Mouse (Mus musculus): ENCODE data around the gene Nfix. TPM values are rescaled to one million over a fixed set of nuclear protein-coding genes. Genes with fewer than 3 reads are reported as not detected.

The Nfix gene
- polyA plus RNA-seq (2012; rRNA removed), result 98.5 and 105 TPM in 2 replicates

- H3K4me3 ChIP-seq (replicated peaks; ENCODE audit: insufficient read depth, low read depth, low read length), result peak within 1 kb of the TSS; percentile 47
- H3K4me1 ChIP-seq (ENCODE audit: control insufficient read depth, insufficient read depth, low read length), result peaks cover 29% of the 10 kb centered on the region
- peak; percentile 79 to 81 for DNase-seq
- peak within 1 kb of the TSS; percentile 92 for H3K27ac ChIP-seq (ENCODE audit: insufficient read depth, low read length)
- TF ChIP-seq POLR2A (IDR thresholded peaks at IDR 0.05; ENCODE audit: borderline replicate concordance, insufficient read depth, low read length) (peak; percentile 14; the same call in 1 of the 2 replicates), CTCF (IDR thresholded peaks at IDR 0.05; ENCODE audit: borderline replicate concordance, insufficient read depth, low read depth, low read length) (no peak)
- no peaks in the 10 kb centered on the region for H3K27me3 ChIP-seq (ENCODE audit: control insufficient read depth, insufficient read depth, low read length)
- WGBS, result 16% methylated on average over 108 of the region's 125 CpGs
Observed at GRCm38 (mm10) chr8:84799999-84800831, at the start of gene Nfix. Nfix (minus strand) TSS chr8:84800344.

GRCm38 (mm10) chr8:84847684-84848435 is 47.7 kb upstream of the Nfix start:
- peak; percentile 36 to 39 for DNase-seq
- 43% methylated on average over 6 of the region's 6 CpGs for WGBS
- Histone ChIP-seq H3K27me3 (ENCODE audit: control insufficient read depth, insufficient read depth, low read length) (no peaks in the 10 kb centered on the region), H3K27ac (ENCODE audit: insufficient read depth, low read length) (peak overlapping the region; percentile 62; the same call in 1 of the 2 replicates), H3K4me1 (ENCODE audit: control insufficient read depth, insufficient read depth, low read length) (peaks cover 9% of the 10 kb centered on the region; the same call in 1 of the 2 replicates), H3K4me3 (replicated peaks; ENCODE audit: insufficient read depth, low read depth, low read length) (no peak overlapping the region)
- TF ChIP-seq CTCF (IDR thresholded peaks at IDR 0.05; ENCODE audit: borderline replicate concordance, insufficient read depth, low read depth, low read length) (no peak), POLR2A (IDR thresholded peaks at IDR 0.05; ENCODE audit: borderline replicate concordance, insufficient read depth, low read length) (no peak)

GRCm38 (mm10) chr8:84846722-84847572 is 46.8 kb upstream of the Nfix start, which contains the start of gene Calr:
Calr (minus strand) TSS chr8:84846934.
- Histone ChIP-seq H3K4me3 (replicated peaks; ENCODE audit: insufficient read depth, low read depth, low read length) (peak within 1 kb of the TSS; percentile 82), H3K27ac (ENCODE audit: insufficient read depth, low read length) (peak within 1 kb of the TSS; percentile 79), H3K4me1 (ENCODE audit: control insufficient read depth, insufficient read depth, low read length) (peaks cover 9% of the 10 kb centered on the region; the same call in 1 of the 2 replicates), H3K27me3 (ENCODE audit: control insufficient read depth, insufficient read depth, low read length) (no peaks in the 10 kb centered on the region)
- DNase-seq, result peak; percentile 99 to 100
- under 1% methylated on average over 55 of the region's 55 CpGs for WGBS
- TF ChIP-seq POLR2A (IDR thresholded peaks at IDR 0.05; ENCODE audit: borderline replicate concordance, insufficient read depth, low read length) (peak; percentile 99), CTCF (IDR thresholded peaks at IDR 0.05; ENCODE audit: borderline replicate concordance, insufficient read depth, low read depth, low read length) (no peak)

DNA sequence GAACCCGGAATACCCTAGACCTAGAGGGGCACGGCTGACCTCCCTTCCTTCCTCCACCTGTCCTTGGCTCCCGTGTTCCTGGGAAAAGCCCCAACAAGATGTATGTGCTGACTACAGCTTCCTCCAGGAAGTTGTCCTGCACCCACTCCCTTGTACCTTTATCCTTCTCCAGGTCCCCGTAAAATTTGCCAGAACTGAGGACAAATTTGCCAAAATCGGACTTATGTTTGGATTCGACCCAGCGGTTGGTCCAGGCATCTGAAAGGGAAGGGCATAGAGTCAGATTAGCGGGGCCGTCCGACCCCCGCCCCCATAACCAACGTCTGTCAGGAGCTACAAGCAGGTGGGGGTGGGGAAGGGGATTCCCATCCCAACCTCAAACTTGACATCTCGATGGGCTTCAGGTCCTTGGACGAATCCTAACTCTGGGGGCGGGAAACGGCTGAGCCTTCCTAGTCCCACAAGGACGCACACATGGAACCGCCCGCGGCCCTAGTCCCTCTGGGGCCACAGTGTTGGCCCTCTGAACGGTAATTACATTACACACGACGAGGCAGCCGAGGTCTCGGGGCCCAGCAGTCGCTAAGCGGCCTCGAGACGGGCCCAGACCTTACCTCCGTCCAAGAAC is 46.1 kb upstream of the Nfix start:
- WGBS, result under 1% methylated on average over 30 of the region's 30 CpGs
- H3K4me3 ChIP-seq (replicated peaks; ENCODE audit: insufficient read depth, low read depth, low read length), result peak overlapping the region; percentile 82
- H3K27me3 ChIP-seq (ENCODE audit: control insufficient read depth, insufficient read depth, low read length), result no peaks in the 10 kb centered on the region
- peaks cover 9% of the 10 kb centered on the region; the same call in 1 of the 2 replicates for H3K4me1 ChIP-seq (ENCODE audit: control insufficient read depth, insufficient read depth, low read length)
- DNase-seq, result peak in 1 of 2 experiments; percentile 57
- peak overlapping the region; percentile 79 for H3K27ac ChIP-seq (ENCODE audit: insufficient read depth, low read length)
- TF ChIP-seq POLR2A (IDR thresholded peaks at IDR 0.05; ENCODE audit: borderline replicate concordance, insufficient read depth, low read length) (no peak), CTCF (IDR thresholded peaks at IDR 0.05; ENCODE audit: borderline replicate concordance, insufficient read depth, low read depth, low read length) (no peak)

DNA sequence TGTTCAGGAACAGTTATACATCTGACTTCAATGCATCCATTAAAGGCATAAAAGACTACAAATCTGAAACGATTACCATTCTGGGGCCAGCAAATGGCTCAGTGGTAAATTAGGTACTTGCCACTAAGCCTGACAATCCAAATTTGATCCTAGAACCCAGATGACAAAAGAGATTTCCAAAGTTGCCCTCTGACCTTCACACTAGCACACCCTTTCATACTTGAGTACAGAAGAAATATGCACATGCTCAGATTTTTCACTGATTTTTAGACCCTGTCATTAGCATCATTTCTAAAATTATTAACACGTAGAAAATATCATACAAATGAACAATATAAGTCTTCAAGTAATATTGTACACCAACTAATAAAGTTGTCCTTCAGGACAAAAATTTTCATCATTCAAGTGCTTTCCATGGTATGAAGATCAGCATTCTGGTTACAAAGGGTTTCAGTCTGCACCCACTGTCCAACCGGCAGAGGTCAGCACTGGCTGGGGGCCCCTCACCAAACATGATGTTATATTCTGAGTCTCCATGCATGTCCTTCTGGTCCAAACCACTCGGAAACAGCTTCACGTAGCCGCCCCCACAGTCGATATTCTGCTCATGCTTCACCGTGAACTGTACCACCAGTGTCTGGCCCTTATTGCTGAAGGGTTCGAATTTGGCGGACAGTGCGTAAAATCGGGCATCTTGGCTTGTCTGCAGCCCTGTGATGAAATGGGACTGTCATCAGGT is 45.4 kb upstream of the Nfix start:
- WGBS, result 6% methylated on average over 12 of the region's 12 CpGs
- Histone ChIP-seq H3K27me3 (ENCODE audit: control insufficient read depth, insufficient read depth, low read length) (no peaks in the 10 kb centered on the region), H3K4me1 (ENCODE audit: control insufficient read depth, insufficient read depth, low read length) (peaks cover 9% of the 10 kb centered on the region; the same call in 1 of the 2 replicates), H3K4me3 (replicated peaks; ENCODE audit: insufficient read depth, low read depth, low read length) (peak overlapping the region; percentile 82), H3K27ac (ENCODE audit: insufficient read depth, low read length) (0 out of 2 replicates have a peak overlapping the region, but pooled peaks have one; percentile 79)
- DNase-seq, result peak; percentile 58 to 61
- TF ChIP-seq POLR2A (IDR thresholded peaks at IDR 0.05; ENCODE audit: borderline replicate concordance, insufficient read depth, low read length) (no peak), CTCF (IDR thresholded peaks at IDR 0.05; ENCODE audit: borderline replicate concordance, insufficient read depth, low read depth, low read length) (peak; percentile 59; the same call in 1 of the 2 replicates)

DNA sequence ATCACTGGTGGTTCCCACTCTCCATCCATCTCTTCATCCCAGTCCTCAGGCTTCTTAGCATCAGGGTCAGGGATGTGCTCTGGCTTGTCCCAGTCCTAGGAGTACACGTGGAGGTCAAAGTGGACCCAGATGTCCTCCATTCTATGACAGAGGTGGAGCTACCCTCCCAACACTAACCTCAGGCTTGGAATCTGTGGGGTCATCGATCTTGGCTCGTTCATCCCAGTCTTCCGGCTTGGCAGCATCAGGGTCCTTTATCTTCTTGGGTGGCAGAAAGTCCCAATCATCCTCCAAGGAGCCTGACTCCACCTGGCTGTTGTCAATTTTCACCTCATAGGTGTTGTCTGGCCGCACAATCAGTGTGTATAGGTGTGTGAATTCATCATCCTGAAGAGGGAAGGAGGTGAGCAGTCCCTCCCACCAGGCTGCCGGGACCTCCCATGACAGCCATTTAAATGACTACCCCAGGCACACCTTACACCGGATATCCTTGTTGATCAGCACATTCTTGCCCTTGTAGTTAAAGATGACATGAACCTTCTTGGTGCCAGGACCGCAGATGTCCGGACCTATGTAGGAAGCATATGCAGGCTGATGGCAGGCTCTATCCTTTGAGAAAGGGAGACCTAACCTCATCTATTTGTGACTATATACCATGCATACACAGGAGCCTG is 44.4 kb upstream of the Nfix start:
- Histone ChIP-seq H3K4me3 (replicated peaks; ENCODE audit: insufficient read depth, low read depth, low read length) (peak overlapping the region; percentile 20), H3K4me1 (ENCODE audit: control insufficient read depth, insufficient read depth, low read length) (peaks cover 9% of the 10 kb centered on the region; the same call in 1 of the 2 replicates), H3K27ac (ENCODE audit: insufficient read depth, low read length) (no peak overlapping the region), H3K27me3 (ENCODE audit: control insufficient read depth, insufficient read depth, low read length) (no peaks in the 10 kb centered on the region)
- WGBS, result 77% methylated on average over 9 of the region's 9 CpGs
- DNase-seq, result no peak
- TF ChIP-seq POLR2A (IDR thresholded peaks at IDR 0.05; ENCODE audit: borderline replicate concordance, insufficient read depth, low read length) (no peak), CTCF (IDR thresholded peaks at IDR 0.05; ENCODE audit: borderline replicate concordance, insufficient read depth, low read depth, low read length) (no peak)

Measured in cerebellum, adult 2 months (tissue).